Mouse (Mus musculus) limb, embryonic 12.5 days (tissue): ENCODE results near the gene Slc30a2. TPM values are rescaled to one million over a fixed set of nuclear protein-coding genes. Genes with fewer than 3 reads are reported as not detected.

Experiments
- ATAC-seq: fragments of 200-750 bp; cut with Nextera tagmentation; 2 replicates; pipeline ENCODE4 v1.8.0; 2017; ENCODE audit warnings: low read depth, moderate TSS enrichment; ENCODE audit not compliant: insufficient number of reproducible peaks, insufficient read depth, low FRiP score, low TSS enrichment
- H3K27ac ChIP-seq: fragments of 300-500 bp; sonication (generic); 2 replicates; pipeline ENCODE4 v1.5.1; 2016; ENCODE audit warnings: mild to moderate bottlenecking, moderate library complexity
- H3K27me3 ChIP-seq: fragments of 300-500 bp; sonication (generic); 2 replicates; pipeline ENCODE4 v1.6.1; 2016; ENCODE audit warnings: mild to moderate bottlenecking, moderate library complexity
- H3K36me3 ChIP-seq: fragments of 300-500 bp; sonication (generic); 2 replicates; pipeline ENCODE4 v1.6.1; 2016; ENCODE audit warnings: mild to moderate bottlenecking, moderate library complexity
- H3K4me1 ChIP-seq: fragments of 300-500 bp; sonication (generic); replicated peaks from 2 replicates; pipeline ENCODE4 v1.6.1; 2016
- H3K4me2 ChIP-seq: fragments of 300-500 bp; sonication (generic); 2 replicates; pipeline ENCODE4 v1.6.1; 2016; ENCODE audit warnings: mild to moderate bottlenecking, moderate library complexity
- H3K4me3 ChIP-seq: fragments of 300-500 bp; sonication (generic); replicated peaks from 2 replicates; pipeline ENCODE4 v1.5.1; 2016; ENCODE audit warnings: mild to moderate bottlenecking
- H3K9ac ChIP-seq: fragments of 300-500 bp; sonication (generic); replicated peaks from 2 replicates; pipeline ENCODE4 v1.6.1; 2016; ENCODE audit warnings: mild to moderate bottlenecking, moderate library complexity
- H3K9me3 ChIP-seq: fragments of 300-500 bp; sonication (generic); 2 replicates; pipeline ENCODE4 v1.6.1; 2016; ENCODE audit warnings: mild to moderate bottlenecking, moderate library complexity
- WGBS: fragments of 180-500 bp; shearing (Covaris S2); methylation state at CpG from one replicate; pipeline ENCODE4 v1.1.7; 2016; 5-methylcytosine and 5-hydroxymethylcytosine counted together
- polyA plus RNA-seq: library from polyadenylated mRNA; unstranded; fragments of >200 nt; fragmentation: Nextera tagmentation; extraction: Ambion mirVana; gene quantifications from 2 replicates; pipeline ENCODE4 v1.2.1, GENCODE M21; 2016

Slc30a2 gene
- polyA plus RNA-seq, 1 experiment from 2014 or later: 0.06 TPM

GRCm38 (mm10) chr4:134397732-134398131 lies 54.8 kb downstream of the Slc30a2 start:
- WGBS: 80% methylated on average over 9 of the region's 9 CpGs
- no peak for ATAC-seq

GRCm38 (mm10) chr4:134400206-134400605 lies 57.2 kb downstream of the Slc30a2 start:
- no peak for ATAC-seq
- H3K4me1 ChIP-seq: peaks cover 38% of the 10 kb centered on the region
- no peak overlapping the region for H3K9ac ChIP-seq
- H3K27me3 ChIP-seq: no peaks in the 10 kb centered on the region
- no peak overlapping the region for H3K4me3 ChIP-seq
- H3K9me3 ChIP-seq: no peaks in the 10 kb centered on the region
- WGBS: 28% methylated on average over 5 of the region's 5 CpGs
- H3K27ac ChIP-seq: no peak overlapping the region
- H3K4me2 ChIP-seq: no peak overlapping the region
- H3K36me3 ChIP-seq: no peaks in the 10 kb centered on the region

More at GRCm38 (mm10) chr4:134397732-134398131, 54.8 kb downstream of the Slc30a2 start:
- Histone ChIP-seq H3K9ac (no peak overlapping the region), H3K4me1 (peaks cover 38% of the 10 kb centered on the region), H3K4me3 (peak overlapping the region; percentile 57; the same call in 1 of the 2 replicates), H3K27me3 (no peaks in the 10 kb centered on the region), H3K9me3 (no peaks in the 10 kb centered on the region), H3K36me3 (no peaks in the 10 kb centered on the region), H3K27ac (0 out of 2 replicates have a peak overlapping the region, but pooled peaks have one; percentile 26), H3K4me2 (peak overlapping the region; percentile 86; the same call in 1 of the 2 replicates)

GRCm38 (mm10) chr4:134401181-134401661 lies 58.2 kb downstream of the Slc30a2 start:
- H3K4me2 ChIP-seq: peak overlapping the region; percentile 67
- H3K27ac ChIP-seq: no peak overlapping the region

GRCm38 (mm10) chr4:134401856-134402570 lies 59.0 kb downstream of the Slc30a2 start:
- Histone ChIP-seq H3K4me1 (peaks cover 28% of the 10 kb centered on the region), H3K27me3 (no peaks in the 10 kb centered on the region), H3K4me3 (peak overlapping the region; percentile 35; the same call in 1 of the 2 replicates), H3K27ac (no peak overlapping the region), H3K36me3 (0 out of 2 replicates have a peak, but pooled peaks cover 3% of the 10 kb centered on the region), H3K9ac (no peak overlapping the region), H3K4me2 (peak overlapping the region; percentile 67), H3K9me3 (no peaks in the 10 kb centered on the region)
- WGBS: 63% methylated on average over 16 of the region's 16 CpGs
- no peak; the same call in 1 of the 2 replicates for ATAC-seq

More at GRCm38 (mm10) chr4:134401181-134401661, 58.2 kb downstream of the Slc30a2 start:
- H3K4me3 ChIP-seq: peak overlapping the region; percentile 35
- no peaks in the 10 kb centered on the region for H3K27me3 ChIP-seq
- peak; percentile 75; the same call in 1 of the 2 replicates for ATAC-seq
- H3K9me3 ChIP-seq: no peaks in the 10 kb centered on the region
- H3K4me1 ChIP-seq: peaks cover 34% of the 10 kb centered on the region
- 0 out of 2 replicates have a peak, but pooled peaks cover 3% of the 10 kb centered on the region for H3K36me3 ChIP-seq
- WGBS: 7% methylated on average over 19 of the region's 19 CpGs
- peak overlapping the region; percentile 42 for H3K9ac ChIP-seq

- no peak overlapping the region for H3K27ac ChIP-seq
- no peak overlapping the region for H3K9ac ChIP-seq
- peaks cover 21% of the 10 kb centered on the region for H3K4me1 ChIP-seq
- 0 out of 2 replicates have a peak, but pooled peaks cover 3% of the 10 kb centered on the region for H3K36me3 ChIP-seq
- 73% methylated on average over 16 of the region's 16 CpGs for WGBS
- no peak for ATAC-seq
- H3K4me3 ChIP-seq: no peak overlapping the region
- H3K27me3 ChIP-seq: no peaks in the 10 kb centered on the region
- H3K9me3 ChIP-seq: no peaks in the 10 kb centered on the region
- H3K4me2 ChIP-seq: no peak overlapping the region
Measured at GRCm38 (mm10) chr4:134402571-134403262, 59.7 kb downstream of the Slc30a2 start.

GRCm38 (mm10) chr4:134403721-134404120 lies 60.7 kb downstream of the Slc30a2 start:
- no peaks in the 10 kb centered on the region for H3K27me3 ChIP-seq
- 69% methylated on average over 7 of the region's 7 CpGs for WGBS
- H3K4me3 ChIP-seq: no peak overlapping the region
- no peak for ATAC-seq
- H3K27ac ChIP-seq: no peak overlapping the region
- no peaks in the 10 kb centered on the region for H3K9me3 ChIP-seq
- no peak overlapping the region for H3K4me2 ChIP-seq
- H3K9ac ChIP-seq: no peak overlapping the region
- H3K36me3 ChIP-seq: 0 out of 2 replicates have a peak, but pooled peaks cover 3% of the 10 kb centered on the region
- peaks cover 18% of the 10 kb centered on the region for H3K4me1 ChIP-seq

Other genes starting within 250 kb of the Slc30a2 start
- gene Cd52, start 248.1 kb upstream of the Slc30a2 start, polyA plus RNA-seq: 7.7 and 7.9 TPM in 2 replicates
- 9.6 and 10.4 TPM in 2 replicates for gene Ubxn11, start 240.6 kb upstream of the Slc30a2 start, polyA plus RNA-seq
- 318 and 336 TPM in 2 replicates for gene Sh3bgrl3, start 214.4 kb upstream of the Slc30a2 start, polyA plus RNA-seq
- gene Cep85, start 156.1 kb upstream of the Slc30a2 start, polyA plus RNA-seq: 36.4 and 38.3 TPM in 2 replicates
- gene Gm7534, start 140.2 kb upstream of the Slc30a2 start, polyA plus RNA-seq: not detected in 2 replicates
- gene Catsper4, start 115.8 kb upstream of the Slc30a2 start, polyA plus RNA-seq: not detected in 2 replicates
- 1.7 and 2.0 TPM in 2 replicates for gene Cnksr1, start 104.8 kb upstream of the Slc30a2 start, polyA plus RNA-seq
- gene E130218I03Rik, start 99.5 kb upstream of the Slc30a2 start, polyA plus RNA-seq: 0.78 and 0.96 TPM in 2 replicates
- 17.5 and 19.2 TPM in 2 replicates for gene Zfp593, start 97.6 kb upstream of the Slc30a2 start, polyA plus RNA-seq
- not detected in 2 replicates for gene Gm30191, start 96.2 kb upstream of the Slc30a2 start, polyA plus RNA-seq
- gene Grrp1, start 89.1 kb upstream of the Slc30a2 start, polyA plus RNA-seq: 4.2 and 5.9 TPM in 2 replicates
- gene Pdik1l, start 55.3 kb upstream of the Slc30a2 start, polyA plus RNA-seq: 23.9 and 24.6 TPM in 2 replicates
- gene Trim63, start 28.1 kb upstream of the Slc30a2 start, polyA plus RNA-seq: 3.3 and 3.6 TPM in 2 replicates
- 3.4 and 4.1 TPM in 2 replicates for gene Extl1, start 40.7 kb downstream of the Slc30a2 start, polyA plus RNA-seq
- 9.7 and 10.9 TPM in 2 replicates for gene Pafah2, start 53.1 kb downstream of the Slc30a2 start, polyA plus RNA-seq
- gene Stmn1, start 125.1 kb downstream of the Slc30a2 start, polyA plus RNA-seq: 2,166 and 2,360 TPM in 2 replicates
- gene Paqr7, start 153.5 kb downstream of the Slc30a2 start, polyA plus RNA-seq: 2.4 and 2.9 TPM in 2 replicates
- 15.8 and 16.5 TPM in 2 replicates for gene Aunip, start 167.8 kb downstream of the Slc30a2 start, polyA plus RNA-seq
- 118 TPM in 2 replicates for gene Mtfr1l, start 192.2 kb downstream of the Slc30a2 start, polyA plus RNA-seq
- 14.7 and 47.6 TPM in 2 replicates for gene Selenon, start 209.0 kb downstream of the Slc30a2 start, polyA plus RNA-seq